15 mouse cellular contexts compared by ENCODE assay signal in genomic region chr11:107527632-107528031, GRCm38 (mm10).
"Had no signal": no experiment of that assay in that cellular context is flagged by ENCODE, and none has a peak within 500 bp of the region (broad histone marks: within the 10 kb centered on the region; RNA-seq: fewer than 3 reads in every experiment).

No protein-coding gene starts in this region.

- H3K36me3 ChIP-seq: limb, embryonic 12.5 days; liver, embryonic 13.5 days; midbrain, embryonic 13.5 days; neural tube, embryonic 15.5 days; stomach, embryonic 15.5 days had no signal

- H3K9me3 ChIP-seq: liver, embryonic 13.5 days; midbrain, embryonic 13.5 days; neural tube, embryonic 15.5 days; stomach, embryonic 15.5 days had no signal

- H3K27ac ChIP-seq: kidney, postnatal 0 days; limb, embryonic 12.5 days; liver, embryonic 13.5 days; midbrain, embryonic 13.5 days; neural tube, embryonic 15.5 days; stomach, embryonic 15.5 days had no signal

- DNase-seq: kidney, postnatal 36 days; layer of hippocampus, adult 9-11 months; layer of hippocampus, postnatal 36 days; liver; liver, embryonic 13.5 days; liver, postnatal 0 days; lung, postnatal 36 days; thymus, postnatal 36 days had no signal

- ATAC-seq: liver, postnatal 0 days; lung, postnatal 0 days; midbrain, embryonic 13.5 days had no signal

- H3K4me2 ChIP-seq: limb, embryonic 12.5 days; liver, embryonic 13.5 days; midbrain, embryonic 13.5 days; neural tube, embryonic 15.5 days; stomach, embryonic 15.5 days had no signal

- H3K27me3 ChIP-seq: limb, embryonic 12.5 days; liver, embryonic 13.5 days; midbrain, embryonic 13.5 days; neural tube, embryonic 15.5 days; stomach, embryonic 15.5 days had no signal

- H3K4me1 ChIP-seq: limb, embryonic 12.5 days; neural tube, embryonic 15.5 days; stomach, embryonic 15.5 days had no signal

- H3K4me3 ChIP-seq: limb, embryonic 12.5 days; liver, embryonic 13.5 days; midbrain, embryonic 13.5 days; myocyte; neural tube, embryonic 15.5 days; stomach, embryonic 15.5 days had no signal

- H3K9ac ChIP-seq: limb, embryonic 12.5 days; liver, embryonic 13.5 days; liver, postnatal 0 days; midbrain, embryonic 13.5 days; neural tube, embryonic 15.5 days; stomach, embryonic 15.5 days had no signal
